Mouse (Mus musculus): ENCODE measurements at regions not wholly inside any gene's neighbourhood (a gene's known extent, or its start where the extent isn't known, plus 50 kb on each side); places are given as distances from the start of the nearest gene placed in this dataset.

- no peak for TF ChIP-seq POLR2A (IDR thresholded peaks at IDR 0.05; ENCODE audit: insufficient read length, low read depth)
- TF ChIP-seq TCF12 (IDR thresholded peaks at IDR 0.05; ENCODE audit: insufficient read depth, poor library complexity, severe bottlenecking): no peak
- TF ChIP-seq MAX (IDR thresholded peaks at IDR 0.05; ENCODE audit: low read depth): no peak
- no peak for TF ChIP-seq E2F4 (IDR thresholded peaks at IDR 0.05; ENCODE audit: insufficient read depth)
- no peak for TF ChIP-seq REST (IDR thresholded peaks at IDR 0.05; ENCODE audit: insufficient read depth, insufficient read length)
- no peak for TF ChIP-seq TCF3 (IDR thresholded peaks at IDR 0.05; ENCODE audit: insufficient read length, low read depth)
- TF ChIP-seq POLR2AphosphoS2 (IDR thresholded peaks at IDR 0.05; ENCODE audit: insufficient read length, low read depth): no peak
- no peak for TF ChIP-seq USF1 (IDR thresholded peaks at IDR 0.05; ENCODE audit: low read depth)
These were observed 158.4 kb upstream of the Stt3b start for GRCm38 (mm10) chr9:115468641-115469040.

Data from myocyte (in vitro differentiated cells).